Mouse (Mus musculus) liver, postnatal 0 days (tissue): ENCODE results near the gene Abat.

ENCODE experiments used
- CTCF ChIP-seq: sonication (generic); IDR thresholded peaks from 2 replicates; pipeline ENCODE4 v1.5.1; 2016; ENCODE audit warnings: antibody characterized with exemption, low read depth
- EP300 ChIP-seq: IDR thresholded peaks from 2 replicates; pipeline ENCODE4 v1.6.1; 2016; ENCODE audit warnings: antibody characterized with exemption, low read depth, mild to moderate bottlenecking

DNA sequence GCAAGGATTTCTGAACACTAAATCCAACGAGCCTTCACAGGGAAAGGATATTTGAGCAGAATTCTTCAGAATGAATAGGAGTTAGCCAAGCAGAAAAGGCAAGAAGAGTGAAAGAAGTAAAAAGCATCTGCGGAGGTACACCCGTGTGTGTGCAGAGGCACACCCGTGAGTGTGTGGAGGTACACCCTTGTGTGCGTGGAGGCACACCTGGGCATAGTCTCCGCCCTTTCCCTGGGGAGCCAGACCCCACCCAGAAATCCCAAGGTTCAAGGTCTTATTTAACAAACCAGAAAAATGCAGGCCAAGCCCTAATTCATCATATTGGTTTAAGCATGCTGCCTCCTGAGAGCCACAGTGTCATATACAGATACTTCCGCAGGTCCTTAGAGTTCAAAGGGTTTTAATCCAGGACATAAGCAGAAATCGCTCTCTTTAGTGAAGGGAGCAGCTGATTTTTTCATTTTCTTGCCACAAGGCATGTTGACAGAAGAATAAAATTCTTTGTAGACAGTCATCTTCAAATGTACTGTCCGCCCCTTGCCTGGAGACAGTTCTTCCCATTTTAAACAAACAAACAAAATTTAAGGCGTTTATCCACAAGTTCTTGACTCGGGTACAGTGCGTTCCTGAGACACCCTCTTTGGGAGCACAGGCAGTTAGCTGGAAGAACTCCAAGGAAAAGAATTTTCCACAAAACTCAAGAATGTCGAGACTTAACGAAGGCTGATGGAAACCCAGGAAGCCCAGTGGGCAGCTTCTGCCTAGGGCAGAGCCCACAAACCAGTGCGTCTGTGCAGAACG is 107.3 kb downstream of the Abat start:
- no peak for TF ChIP-seq CTCF
- TF ChIP-seq EP300, result no peak
